Mouse (Mus musculus): ENCODE data around the gene Hoxc13. TPM values are rescaled to one million over a fixed set of nuclear protein-coding genes. Genes with fewer than 3 reads are reported as not detected.

Gene Hoxc13
- polyA plus RNA-seq, 2 experiments from 2014 or later, result not detected

GRCm38 (mm10) chr15:102937036-102937666 is 16.2 kb downstream of the Hoxc13 start:
- ATAC-seq, result no peak

- no peak for ATAC-seq
Measured at GRCm38 (mm10) chr15:102939256-102940155, 18.6 kb downstream of the Hoxc13 start.

- ATAC-seq, result no peak
Measured at GRCm38 (mm10) chr15:102942739-102943467, 22.0 kb downstream of the Hoxc13 start.

- no peak for ATAC-seq
Measured at GRCm38 (mm10) chr15:102943468-102943813, 22.5 kb downstream of the Hoxc13 start.

- no peak for ATAC-seq
Measured at GRCm38 (mm10) chr15:102945185-102946077, 24.5 kb downstream of the Hoxc13 start.

GRCm38 (mm10) chr15:102947276-102947675 is 26.4 kb downstream of the Hoxc13 start:
- ATAC-seq, result no peak

- no peak for ATAC-seq
Measured at GRCm38 (mm10) chr15:102948842-102949241, 27.9 kb downstream of the Hoxc13 start.

- ATAC-seq, result no peak
Measured at GRCm38 (mm10) chr15:102949696-102950095, 28.8 kb downstream of the Hoxc13 start.

GRCm38 (mm10) chr15:102950877-102951276 is 30.0 kb downstream of the Hoxc13 start:
- no peak for ATAC-seq

- no peak for ATAC-seq
Measured at GRCm38 (mm10) chr15:102953561-102953960, 32.7 kb downstream of the Hoxc13 start.

GRCm38 (mm10) chr15:102954192-102955006 is 33.5 kb downstream of the Hoxc13 start, which contains the start of gene Hoxc11:
TSS of gene Hoxc11 (plus strand) at chr15:102954427.
- ATAC-seq, result no peak

GRCm38 (mm10) chr15:102955007-102955382 is 34.1 kb downstream of the Hoxc13 start:
- no peak for ATAC-seq

- no peak for ATAC-seq
Measured at GRCm38 (mm10) chr15:102955833-102956640, 35.1 kb downstream of the Hoxc13 start.

GRCm38 (mm10) chr15:102956906-102957305 is 36.0 kb downstream of the Hoxc13 start:
- no peak for ATAC-seq

GRCm38 (mm10) chr15:102959663-102960191 is 38.8 kb downstream of the Hoxc13 start:
- ATAC-seq, result no peak

- ATAC-seq, result no peak
Measured at GRCm38 (mm10) chr15:102961728-102962127, 40.8 kb downstream of the Hoxc13 start.

GRCm38 (mm10) chr15:102962492-102962891 is 41.6 kb downstream of the Hoxc13 start:
- no peak for ATAC-seq

GRCm38 (mm10) chr15:102963259-102963658 is 42.4 kb downstream of the Hoxc13 start:
- no peak for ATAC-seq

- no peak for ATAC-seq
Measured at GRCm38 (mm10) chr15:102963671-102964640, 43.1 kb downstream of the Hoxc13 start.

Measured in activated CD4-positive, CD25-positive, alpha-beta regulatory T cell, adult 4 months (primary cell).